Mouse (Mus musculus) ES-E14 (cell line): ENCODE data around the gene Map3k11.

Experiments
- CHD2 ChIP-seq: IDR thresholded peaks from 2 replicates; pipeline ENCODE4 v1.6.1; 2014; ENCODE audit warnings: mild to moderate bottlenecking, low read depth, low read length, inconsistent platforms
- HCFC1 ChIP-seq: IDR thresholded peaks from 2 replicates; pipeline ENCODE4 v1.6.1; 2012; ENCODE audit warnings: low read length, inconsistent platforms, borderline replicate concordance; ENCODE audit not compliant: insufficient read depth
- MAFK ChIP-seq: IDR thresholded peaks from 2 replicates; pipeline ENCODE4 v1.6.1; 2014; ENCODE audit warnings: mild to moderate bottlenecking, low read depth, low read length, inconsistent platforms; ENCODE audit not compliant: insufficient read depth
- ZC3H11A ChIP-seq: IDR thresholded peaks from 2 replicates; pipeline ENCODE4 v1.6.1; 2012; ENCODE audit warnings: low read depth, mild to moderate bottlenecking, inconsistent platforms, low read length, borderline replicate concordance
- ZNF384 ChIP-seq: IDR thresholded peaks from 2 replicates; pipeline ENCODE4 v1.6.1; 2012; ENCODE audit warnings: low read depth, low read length, inconsistent platforms

GRCm38 (mm10) chr19:5684985-5685384, 3.6 kb upstream of the Map3k11 start:
- TF ChIP-seq HCFC1 (no peak), ZC3H11A (no peak), MAFK (no peak), CHD2 (no peak), ZNF384 (no peak)
